In genomic region chr12:119410956-119411355, GRCm38 (mm10) we compare ENCODE assay signal across 24 mouse cellular contexts.
DNase-seq lines count a peak whose midpoint lies in the region; ATAC-seq and TF ChIP-seq lines count a peak whose summit lies in the region.
"Had no signal": no experiment of that assay in that cellular context is flagged by ENCODE, and none has a peak within 500 bp of the region (broad histone marks: within the 10 kb centered on the region; RNA-seq: fewer than 3 reads in every experiment).

No protein-coding gene starts in this region.

- H3K9ac ChIP-seq in CH12.LX (ENCODE audit: insufficient read depth, low read depth), result no peak overlapping the region
- no peak overlapping the region for H3K9ac ChIP-seq in kidney, embryonic 15.5 days
- H3K9ac ChIP-seq: embryonic facial prominence, embryonic 13.5 days; embryonic facial prominence, embryonic 15.5 days; forebrain, embryonic 12.5 days had no signal

- no peaks in the 10 kb centered on the region for H3K79me2 ChIP-seq in CH12.LX (replicated peaks; ENCODE audit: control insufficient read depth, extremely low read depth, insufficient read depth, poor library complexity, severe bottlenecking)

- WGBS in kidney, embryonic 15.5 days, result 63% methylated on average over 2 of the region's 2 CpGs

- DNase-seq in CH12.LX (ENCODE audit: extremely low read depth), result peak; percentile 39
- DNase-seq in adrenal gland, postnatal 36 days, result no peak
- no peak for DNase-seq in liver
- DNase-seq: adrenal gland, adult 2 months; adrenal gland, postnatal 10 days; adrenal gland, postnatal 25 days; B cell, adult 2 months; cerebellum, adult 11-12 months; cerebellum, adult 2 months; cerebellum, adult 9-10 months; cerebellum, postnatal 10 days; cerebellum, postnatal 25 days; embryo, embryonic 11 days had no signal

- dilution Hi-C loops in CH12.LX (cut with MboI; ENCODE audit: extremely low pct_ligation_motif_present, extremely low pct_unique_long_range_greater_than_20kb, low sequenced_read_pairs), result no loop called here

- no peaks in the 10 kb centered on the region for H3K9me3 ChIP-seq in CH12.LX (replicated peaks; ENCODE audit: low read length)
- no peaks in the 10 kb centered on the region for H3K9me3 ChIP-seq in kidney, embryonic 15.5 days (replicated peaks)
- H3K9me3 ChIP-seq: embryonic facial prominence, embryonic 13.5 days; embryonic facial prominence, embryonic 15.5 days; forebrain, embryonic 10.5 days; forebrain, embryonic 12.5 days had no signal

- no peak for TF ChIP-seq RAD21 in CH12.LX (IDR thresholded peaks at IDR 0.05; ENCODE audit: low read depth, low read length)

- no peak overlapping the region for H3K4me3 ChIP-seq in CH12.LX (replicated peaks in 1 of 3; ENCODE audit: low read depth in 2 of 3, low read length in 2 of 3, poor library complexity in 1 of 3)
- H3K4me3 ChIP-seq in kidney, embryonic 15.5 days (replicated peaks), result no peak overlapping the region
- H3K4me3 ChIP-seq: embryonic facial prominence, embryonic 13.5 days; embryonic facial prominence, embryonic 15.5 days; erythroblast, embryonic 14.5 days; forebrain, embryonic 10.5 days; forebrain, embryonic 12.5 days had no signal

- peaks cover 0 to 18% of the 10 kb centered on the region in 2 experiments; a peak in 2 of 4 replicates for H3K4me1 ChIP-seq in CH12.LX (ENCODE audit: control insufficient read depth in 1 of 2, insufficient read depth in 2 of 2)
- no peaks in the 10 kb centered on the region for H3K4me1 ChIP-seq in kidney, embryonic 15.5 days
- H3K4me1 ChIP-seq: embryonic facial prominence, embryonic 13.5 days; embryonic facial prominence, embryonic 15.5 days; forebrain, embryonic 10.5 days; forebrain, embryonic 12.5 days had no signal

- ATAC-seq in granulocyte monocyte progenitor cell, adult 5-6 weeks (replicated peaks; ENCODE audit: poor library complexity, severe bottlenecking), result peak; percentile 42
- peak; percentile 54 for ATAC-seq in megakaryocyte progenitor cell, adult 5-6 weeks (replicated peaks; ENCODE audit: poor library complexity)
- ATAC-seq in kidney, embryonic 15.5 days (replicated peaks; ENCODE audit: low FRiP score), result no peak
- ATAC-seq: CD4-positive, CD25-positive, alpha-beta regulatory T cell, adult 4 months; forebrain, embryonic 14.5 days; forebrain, embryonic 16.5 days had no signal

- peak; percentile 60; the same call in 1 of the 2 replicates for TF ChIP-seq EP300 in CH12.LX (IDR thresholded peaks at IDR 0.05; ENCODE audit: low read length)

- no peaks in the 10 kb centered on the region for H3K27me3 ChIP-seq in CH12.LX (replicated peaks)
- H3K27me3 ChIP-seq in kidney, embryonic 15.5 days, result no peaks in the 10 kb centered on the region
- H3K27me3 ChIP-seq: embryonic facial prominence, embryonic 13.5 days; embryonic facial prominence, embryonic 15.5 days; forebrain, embryonic 12.5 days had no signal

- TF ChIP-seq CTCF in CH12.LX (conservative IDR thresholded peaks at IDR 0.05 in 1 of 2, IDR thresholded peaks at IDR 0.05 in 1 of 2; ENCODE audit: low read depth in 2 of 2, low read length in 2 of 2), result no peak

- H3K36me3 ChIP-seq in CH12.LX (replicated peaks in 1 of 2; ENCODE audit: control insufficient read depth in 1 of 2, insufficient read depth in 1 of 2, low read length in 1 of 2), result no peaks in the 10 kb centered on the region
- H3K36me3 ChIP-seq in kidney, embryonic 15.5 days, result no peaks in the 10 kb centered on the region
- H3K36me3 ChIP-seq: embryonic facial prominence, embryonic 13.5 days; embryonic facial prominence, embryonic 15.5 days; forebrain, embryonic 10.5 days; forebrain, embryonic 12.5 days had no signal

- TF ChIP-seq POLR2A in CH12.LX (IDR thresholded peaks at IDR 0.05; ENCODE audit: low read depth, low read length), result no peak

- H3K4me2 ChIP-seq in CH12.LX (ENCODE audit: insufficient read depth, low read depth, poor library complexity, severe bottlenecking), result no peak overlapping the region
- no peak overlapping the region for H3K4me2 ChIP-seq in kidney, embryonic 15.5 days
- H3K4me2 ChIP-seq: embryonic facial prominence, embryonic 13.5 days; embryonic facial prominence, embryonic 15.5 days; forebrain, embryonic 12.5 days had no signal

- in situ Hi-C loops in CH12.LX (cut with MboI; ENCODE audit: low pct_ligation_motif_present, low pct_unique_long_range_greater_than_20kb, low sequenced_read_pairs), result no loop called here

- H3K27ac ChIP-seq in CH12.LX (ENCODE audit: insufficient read depth, low read depth), result no peak overlapping the region
- H3K27ac ChIP-seq in kidney, embryonic 15.5 days, result no peak overlapping the region
- H3K27ac ChIP-seq: embryonic facial prominence, embryonic 13.5 days; embryonic facial prominence, embryonic 15.5 days; forebrain, embryonic 10.5 days; forebrain, embryonic 12.5 days had no signal

TF ChIP-seq in CH12.LX, 34 proteins besides CTCF, POLR2A, EP300 and RAD21:
- TF ChIP-seq JUND (conservative IDR thresholded peaks at IDR 0.05; ENCODE audit: low read depth, low read length), result 0 out of 2 replicates have a peak, but pooled peaks have one; percentile 33
- TF ChIP-seq BHLHE40 (IDR thresholded peaks at IDR 0.05; ENCODE audit: low read depth, low read length), result no peak
- peak; percentile 46; the same call in 1 of the 2 replicates for TF ChIP-seq ELF1 (IDR thresholded peaks at IDR 0.05; ENCODE audit: low read depth, low read length)
